Mouse (Mus musculus): Measurements from ENCODE around the gene Nrxn1. TPM values are rescaled to one million over a fixed set of nuclear protein-coding genes. Genes with fewer than 3 reads are reported as not detected.

The Nrxn1 gene
- total and polyA plus RNA-seq, 3 experiments: not detected

- no peaks in the 10 kb centered on the region for H3K36me3 ChIP-seq (ENCODE audit: control insufficient read depth in 1 of 2, insufficient read depth in 2 of 2, low read length in 2 of 2)
- TF ChIP-seq CHD1 (IDR thresholded peaks at IDR 0.05; ENCODE audit: low read depth, low read length) (no peak), SIN3A (IDR thresholded peaks at IDR 0.05; ENCODE audit: low read length) (0 out of 2 replicates have a peak, but pooled peaks have one; percentile 33), ZMIZ1 (IDR thresholded peaks at IDR 0.05; ENCODE audit: low read depth, low read length) (no peak), RAD21 (IDR thresholded peaks at IDR 0.05; ENCODE audit: low read depth, low read length) (peak; percentile 28), CTCF (IDR thresholded peaks at IDR 0.05 in 2 of 3, conservative IDR thresholded peaks at IDR 0.05 in 1 of 3; ENCODE audit: control insufficient read depth in 1 of 3, insufficient read depth in 1 of 3, low read depth in 2 of 3, low read length in 3 of 3, poor library complexity in 1 of 3, severe bottlenecking in 1 of 3) (peak in 1 of 3 experiments; percentile 15; a peak in 1 of 6 replicates)
- H3K9ac ChIP-seq (ENCODE audit: control insufficient read depth, low read depth, low read length, poor library complexity, severe bottlenecking): no peak overlapping the region
- no peaks in the 10 kb centered on the region for H3K9me3 ChIP-seq (replicated peaks; ENCODE audit: insufficient read depth, low read length)
- peak; percentile 52 for DNase-seq (ENCODE audit: low read depth, low spot score)
- no peaks in the 10 kb centered on the region for H3K79me2 ChIP-seq (ENCODE audit: control insufficient read depth, insufficient read depth, low read length, poor library complexity)
- H3K4me1 ChIP-seq (ENCODE audit: control insufficient read depth in 1 of 2, insufficient read depth in 2 of 2, low read length in 2 of 2): no peaks in the 10 kb centered on the region
- H3K27ac ChIP-seq (ENCODE audit: control insufficient read depth, low read depth, low read length): no peak overlapping the region
- H3K4me3 ChIP-seq (ENCODE audit: control insufficient read depth in 1 of 2, insufficient read depth in 1 of 2, low read depth in 2 of 2, low read length in 2 of 2): no peak overlapping the region
- H3K27me3 ChIP-seq (ENCODE audit: control insufficient read depth in 1 of 2, insufficient read depth in 2 of 2, low read length in 2 of 2): no peaks in the 10 kb centered on the region
Measured at GRCm38 (mm10) chr17:91092421-91093041, 340 bp downstream of the Nrxn1 start.

GRCm38 (mm10) chr17:91090631-91091030 is 2.2 kb downstream of the Nrxn1 start:
- no peaks in the 10 kb centered on the region for H3K79me2 ChIP-seq (ENCODE audit: control insufficient read depth, insufficient read depth, low read length, poor library complexity)
- no peak for DNase-seq (ENCODE audit: low read depth, low spot score)
- H3K27ac ChIP-seq (ENCODE audit: control insufficient read depth, low read depth, low read length): no peak overlapping the region
- H3K36me3 ChIP-seq (ENCODE audit: control insufficient read depth in 1 of 2, insufficient read depth in 2 of 2, low read length in 2 of 2): no peaks in the 10 kb centered on the region
- no peaks in the 10 kb centered on the region for H3K27me3 ChIP-seq (ENCODE audit: control insufficient read depth in 1 of 2, insufficient read depth in 2 of 2, low read length in 2 of 2)
- no peaks in the 10 kb centered on the region for H3K4me1 ChIP-seq (ENCODE audit: control insufficient read depth in 1 of 2, insufficient read depth in 2 of 2, low read length in 2 of 2)
- H3K9me3 ChIP-seq (replicated peaks; ENCODE audit: insufficient read depth, low read length): no peaks in the 10 kb centered on the region
- H3K9ac ChIP-seq (ENCODE audit: control insufficient read depth, low read depth, low read length, poor library complexity, severe bottlenecking): no peak overlapping the region
- no peak; the same call in 1 of the 2 replicates for TF ChIP-seq RAD21 (IDR thresholded peaks at IDR 0.05; ENCODE audit: low read depth, low read length)
- no peak for TF ChIP-seq SMC3 (IDR thresholded peaks at IDR 0.05; ENCODE audit: low read depth, low read length)
- no peak for TF ChIP-seq NELFE (IDR thresholded peaks at IDR 0.05; ENCODE audit: low read depth, low read length)
- no peak for TF ChIP-seq HCFC1 (IDR thresholded peaks at IDR 0.05; ENCODE audit: low read depth, low read length)
- no peak for TF ChIP-seq GATA1 (IDR thresholded peaks at IDR 0.05; ENCODE audit: low read depth, low read length)
- TF ChIP-seq TCF12 (IDR thresholded peaks at IDR 0.05; ENCODE audit: low read depth, low read length): no peak
- no peak for TF ChIP-seq CTCF (IDR thresholded peaks at IDR 0.05 in 2 of 3, conservative IDR thresholded peaks at IDR 0.05 in 1 of 3; ENCODE audit: control insufficient read depth in 1 of 3, insufficient read depth in 1 of 3, low read depth in 2 of 3, low read length in 3 of 3, poor library complexity in 1 of 3, severe bottlenecking in 1 of 3)
- no peak for TF ChIP-seq TBP (IDR thresholded peaks at IDR 0.05; ENCODE audit: low read depth, low read length)
- no peak for TF ChIP-seq TAL1 (IDR thresholded peaks at IDR 0.05; ENCODE audit: low read length)
- no peak for TF ChIP-seq MAX (IDR thresholded peaks at IDR 0.05; ENCODE audit: low read length)
- no peak for TF ChIP-seq CHD1 (IDR thresholded peaks at IDR 0.05; ENCODE audit: low read depth, low read length)
- no peak for TF ChIP-seq RCOR1 (IDR thresholded peaks at IDR 0.05; ENCODE audit: low read depth, low read length)
- TF ChIP-seq MEF2A (IDR thresholded peaks at IDR 0.05; ENCODE audit: extremely low read depth, insufficient replicate concordance, low read depth, low read length, poor library complexity, severe bottlenecking): no peak
- TF ChIP-seq ZKSCAN1 (IDR thresholded peaks at IDR 0.05; ENCODE audit: low read depth, low read length): no peak
- no peak for TF ChIP-seq EP300 (IDR thresholded peaks at IDR 0.05; ENCODE audit: low read depth in 1 of 2, low read length in 2 of 2)
- TF ChIP-seq CHD2 (IDR thresholded peaks at IDR 0.05; ENCODE audit: low read length): no peak
- TF ChIP-seq GABPA (IDR thresholded peaks at IDR 0.05; ENCODE audit: low read depth, low read length): no peak
- no peak for TF ChIP-seq BHLHE40 (IDR thresholded peaks at IDR 0.05; ENCODE audit: borderline replicate concordance, low read depth, low read length)
- no peak for TF ChIP-seq POLR2AphosphoS2 (IDR thresholded peaks at IDR 0.05; ENCODE audit: low read length)
- H3K4me3 ChIP-seq (ENCODE audit: control insufficient read depth in 1 of 2, insufficient read depth in 1 of 2, low read depth in 2 of 2, low read length in 2 of 2): no peak overlapping the region

All from MEL (cell line).